Mouse (Mus musculus): ENCODE data around the gene Rrp9.
"Not testable (repeated sequence)": the region's sequence is repeated elsewhere in the genome, so short reads cannot be mapped to it uniquely, and the experiment has no call there.

The Rrp9 gene

GRCm38 (mm10) chr9:106476002-106476923, 500 bp downstream of the Rrp9 start:
- peak in 1 of 2 experiments; percentile 62 for DNase-seq

- peak; percentile 98 to 99 for DNase-seq
Measured at GRCm38 (mm10) chr9:106476924-106477484, 1.2 kb downstream of the Rrp9 start, which contains the start of gene Parp3. Parp3 (minus strand) TSS chr9:106476949.

GRCm38 (mm10) chr9:106477649-106478048, 1.9 kb downstream of the Rrp9 start:
- no peak for DNase-seq

GRCm38 (mm10) chr9:106478101-106478500, 2.3 kb downstream of the Rrp9 start:
- DNase-seq, result no peak

GRCm38 (mm10) chr9:106480541-106480940, 4.8 kb downstream of the Rrp9 start:
- no peak for DNase-seq

- DNase-seq, result no peak
Measured at GRCm38 (mm10) chr9:106481075-106481474, 5.3 kb downstream of the Rrp9 start.

- DNase-seq, result no peak
Measured at GRCm38 (mm10) chr9:106481676-106482075, 5.9 kb downstream of the Rrp9 start.

GRCm38 (mm10) chr9:106482578-106483115, 6.9 kb downstream of the Rrp9 start:
- no peak for DNase-seq

GRCm38 (mm10) chr9:106483136-106483535, 7.4 kb downstream of the Rrp9 start:
- no peak for DNase-seq

- DNase-seq, result no peak
Measured at GRCm38 (mm10) chr9:106483606-106484005, 7.8 kb downstream of the Rrp9 start.

- DNase-seq, result no peak
Measured at GRCm38 (mm10) chr9:106485076-106485475, 9.3 kb downstream of the Rrp9 start.

- DNase-seq, result not testable (repeated sequence)
Measured at GRCm38 (mm10) chr9:106487602-106488001, 11.8 kb downstream of the Rrp9 start.

GRCm38 (mm10) chr9:106499667-106500066, 23.9 kb downstream of the Rrp9 start, which contains the start of gene Iqcf1:
Iqcf1 (plus strand) TSS chr9:106499967.
- no peak for DNase-seq

- DNase-seq, result no peak
Measured at GRCm38 (mm10) chr9:106501846-106502245, 26.1 kb downstream of the Rrp9 start.

GRCm38 (mm10) chr9:106504246-106504645, 28.5 kb downstream of the Rrp9 start:
- no peak for DNase-seq

- no peak for DNase-seq
Measured at GRCm38 (mm10) chr9:106509356-106509755, 33.6 kb downstream of the Rrp9 start.

GRCm38 (mm10) chr9:106512729-106513450, 37.1 kb downstream of the Rrp9 start:
- DNase-seq, result peak; percentile 33 to 57

- DNase-seq, result no peak
Measured at GRCm38 (mm10) chr9:106513566-106513965, 37.8 kb downstream of the Rrp9 start.

- no peak for DNase-seq
Measured at GRCm38 (mm10) chr9:106514273-106514672, 38.5 kb downstream of the Rrp9 start, which contains the start of gene Iqcf5. Iqcf5 (plus strand) TSS chr9:106514573.

GRCm38 (mm10) chr9:106519433-106519832, 43.7 kb downstream of the Rrp9 start:
- no peak for DNase-seq

GRCm38 (mm10) chr9:106519909-106520308, 44.1 kb downstream of the Rrp9 start:
- no peak for DNase-seq

GRCm38 (mm10) chr9:106531833-106532232, 56.1 kb downstream of the Rrp9 start:
- DNase-seq, result peak; percentile 11 to 26

GRCm38 (mm10) chr9:106534296-106534695, 58.5 kb downstream of the Rrp9 start:
- no peak for DNase-seq
